Mouse (Mus musculus): Measurements from ENCODE around the gene S1pr5.

DNA sequence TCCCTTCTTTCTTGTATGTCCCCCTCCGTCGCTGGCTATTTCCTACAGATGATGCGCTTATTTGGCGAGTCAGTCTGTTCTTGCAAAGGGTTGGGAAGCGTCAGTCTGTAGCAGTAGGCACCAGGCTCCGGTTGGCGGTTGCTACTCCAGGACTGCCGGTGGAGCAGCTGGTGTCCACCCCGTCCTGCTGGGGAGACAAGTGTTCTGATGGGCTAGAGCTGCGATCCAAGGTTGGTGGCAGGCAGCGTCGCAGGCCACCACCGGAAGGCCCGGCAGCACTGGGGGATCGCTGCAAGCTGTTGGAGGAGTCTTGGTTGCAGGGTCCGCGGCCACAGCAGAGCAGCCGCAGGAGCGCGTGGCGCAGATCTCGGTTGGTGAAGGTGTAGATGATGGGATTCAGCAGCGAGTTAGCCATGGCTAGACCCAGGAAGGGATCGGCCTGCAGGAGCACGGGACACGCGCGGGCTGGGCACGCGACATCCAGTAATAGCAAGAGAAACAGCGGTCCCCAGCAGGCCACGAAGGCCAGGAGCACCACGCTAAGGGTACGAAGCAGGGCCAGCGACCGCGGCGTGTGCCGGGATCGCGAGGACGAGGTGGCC, 4.3 kb downstream of the S1pr5 start:
- TF ChIP-seq CTCF (IDR thresholded peaks at IDR 0.05; ENCODE audit: extremely low read depth, insufficient read length, insufficient replicate concordance, low read depth, low read length) (no peak), POLR2A (IDR thresholded peaks at IDR 0.05; ENCODE audit: low read depth, low read length) (no peak)

Measured in small intestine, adult 2 months (tissue).